Mouse (Mus musculus): ENCODE results near the gene S100a2. TPM values are rescaled to one million over a fixed set of nuclear protein-coding genes. Genes with fewer than 3 reads are reported as not detected.
A peak's percentile ranks its signal among the peaks of the same experiment; 100 is the strongest.

S100a2 gene
- total RNA-seq, 1 experiment from 2014 or later, result not detected

DNA sequence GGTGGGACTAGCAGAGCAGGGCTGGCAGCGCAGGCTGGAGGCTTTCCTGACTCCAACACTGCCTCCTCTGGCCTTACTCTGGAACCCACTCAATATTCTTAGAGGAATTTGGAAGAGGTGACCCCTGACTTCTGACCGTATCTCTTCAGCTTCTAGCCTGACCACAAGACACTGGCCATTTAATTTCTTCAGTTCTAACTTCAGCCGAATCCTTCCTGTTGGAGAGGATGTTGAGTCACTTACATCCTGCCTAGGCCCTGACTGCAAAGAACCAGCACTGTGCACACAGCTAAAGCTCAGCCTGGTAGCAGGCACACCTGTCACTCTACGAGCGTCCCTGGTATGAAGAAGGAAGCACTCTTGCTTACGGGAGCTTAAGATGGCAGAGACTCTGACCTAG lies 657 bp upstream of the S100a2 start:
- peak; percentile 23; the same call in 1 of the 2 replicates for ATAC-seq (ENCODE audit: extremely low read depth, insufficient number of reproducible peaks, low FRiP score, poor library complexity, severe bottlenecking)

DNA sequence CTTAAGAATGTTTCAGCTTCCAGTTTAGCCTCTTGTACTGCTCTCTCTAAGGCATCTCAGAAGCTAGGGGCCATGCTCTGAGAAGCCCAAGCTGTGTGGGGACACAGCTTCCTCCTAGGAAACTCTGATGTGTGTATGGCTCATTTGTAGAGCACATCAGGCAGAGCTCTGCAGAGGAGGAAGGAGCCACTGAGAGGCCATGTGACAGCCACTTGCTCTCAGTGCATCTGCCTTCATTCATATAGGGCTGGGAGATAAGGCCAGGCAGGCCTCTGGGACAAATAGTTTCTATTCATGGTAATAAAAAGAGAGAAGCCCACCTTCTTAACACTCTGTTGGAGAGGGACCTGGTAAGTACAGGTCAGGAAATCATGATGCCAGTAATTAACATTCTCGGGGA lies 4.4 kb downstream of the S100a2 start:
- ATAC-seq (ENCODE audit: extremely low read depth, insufficient number of reproducible peaks, low FRiP score, poor library complexity, severe bottlenecking), result no peak

DNA sequence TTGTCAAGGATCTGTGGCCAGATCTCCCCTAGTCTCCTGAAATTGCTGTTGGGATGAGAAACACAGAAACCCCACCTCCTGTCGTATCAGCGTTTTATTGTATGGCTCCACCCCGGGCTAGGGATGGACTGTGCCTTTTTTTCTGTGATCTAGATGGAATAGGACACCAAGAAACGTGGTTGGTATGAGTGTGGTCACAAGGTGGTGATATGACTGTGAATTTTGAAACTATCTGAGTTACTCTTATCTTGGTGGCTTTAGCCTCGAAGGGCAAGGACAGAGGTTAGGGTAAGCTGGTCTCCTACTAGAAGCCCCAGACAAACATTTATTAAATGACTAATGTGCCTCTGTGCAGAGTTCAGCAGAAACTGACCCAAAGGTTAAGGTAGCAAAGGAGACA lies 5.5 kb downstream of the S100a2 start:
- ATAC-seq (ENCODE audit: extremely low read depth, insufficient number of reproducible peaks, low FRiP score, poor library complexity, severe bottlenecking), result no peak

DNA sequence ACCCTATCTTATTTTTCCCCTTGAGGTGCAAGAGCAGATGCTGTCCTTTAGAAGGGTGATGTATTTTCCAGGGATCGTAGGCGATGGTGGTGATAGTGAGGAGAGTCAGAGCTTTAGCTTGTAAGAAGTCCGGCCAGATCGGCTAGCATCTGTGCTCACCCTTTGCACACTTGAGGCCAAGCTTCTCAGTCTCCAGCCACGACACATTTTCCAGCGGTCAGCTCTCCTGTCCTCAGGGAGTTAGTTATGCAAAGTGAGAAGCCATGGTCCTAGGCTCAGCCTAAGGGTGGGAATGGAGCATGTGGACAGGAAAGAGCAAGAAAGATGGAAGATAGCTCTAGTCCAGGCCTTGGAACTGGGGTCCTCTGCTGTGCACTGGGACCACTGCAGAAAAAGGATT lies 6.8 kb downstream of the S100a2 start:
- no peak for ATAC-seq (ENCODE audit: extremely low read depth, insufficient number of reproducible peaks, low FRiP score, poor library complexity, severe bottlenecking)

DNA sequence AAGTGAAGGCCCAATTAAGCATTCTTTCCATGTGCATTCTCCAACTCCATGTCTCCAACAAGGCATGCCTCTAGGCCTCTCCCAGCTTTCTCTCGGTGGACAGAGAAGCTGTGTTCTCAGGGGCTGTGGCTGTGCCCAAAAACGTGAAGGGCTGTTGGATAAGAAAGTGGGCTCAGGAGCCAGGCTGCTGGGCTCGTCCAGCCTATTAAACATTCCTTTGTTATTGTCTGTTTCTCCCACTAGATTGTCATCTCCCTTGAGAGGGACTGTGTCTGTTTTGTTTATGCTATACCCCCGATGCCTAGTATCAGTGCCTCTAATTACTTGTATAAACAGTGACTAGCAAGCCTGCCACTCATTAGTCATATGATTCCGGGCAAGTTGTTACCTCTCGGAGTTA lies 7.7 kb downstream of the S100a2 start:
- ATAC-seq (ENCODE audit: extremely low read depth, insufficient number of reproducible peaks, low FRiP score, poor library complexity, severe bottlenecking), result no peak

DNA sequence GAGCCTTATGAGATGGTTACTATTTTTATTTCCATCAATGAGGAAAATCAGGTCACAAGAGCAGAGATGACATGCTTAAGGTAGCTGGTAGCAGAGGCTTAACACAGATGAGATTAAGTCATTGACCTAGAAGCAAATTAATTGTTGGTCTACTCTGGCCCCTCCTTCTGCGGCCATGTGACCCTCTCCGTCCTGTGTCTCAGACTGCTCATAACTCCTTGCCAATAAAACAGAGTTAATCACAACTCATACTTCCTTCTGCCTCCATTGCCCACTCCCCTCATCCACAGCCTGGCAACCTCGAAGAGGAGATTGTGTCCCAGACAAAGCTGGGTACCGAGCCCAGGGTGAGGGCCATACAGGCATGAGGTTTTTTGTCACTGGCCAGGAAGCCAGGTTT lies 8.2 kb downstream of the S100a2 start:
- no peak for ATAC-seq (ENCODE audit: extremely low read depth, insufficient number of reproducible peaks, low FRiP score, poor library complexity, severe bottlenecking)

DNA sequence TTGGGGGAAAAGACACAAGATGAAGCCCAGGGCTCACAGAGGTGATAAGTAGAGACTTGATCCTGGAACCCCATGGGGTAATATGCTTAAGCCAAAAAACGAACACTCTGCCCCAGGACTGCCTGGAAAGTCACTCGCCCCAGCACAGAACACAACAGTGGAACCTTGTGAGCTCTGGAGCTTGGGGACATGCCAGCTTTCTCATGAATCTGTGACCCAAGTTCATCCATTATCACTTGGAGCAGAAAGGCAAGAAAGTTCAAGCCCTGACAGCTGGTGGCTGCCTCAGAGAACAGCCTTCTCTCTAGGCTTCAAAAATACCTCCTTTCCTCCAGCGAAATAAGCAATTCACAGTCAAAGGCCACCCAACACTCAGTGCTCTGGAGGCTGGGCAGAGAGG lies 9.4 kb downstream of the S100a2 start:
- ATAC-seq (ENCODE audit: extremely low read depth, insufficient number of reproducible peaks, low FRiP score, poor library complexity, severe bottlenecking), result no peak

DNA sequence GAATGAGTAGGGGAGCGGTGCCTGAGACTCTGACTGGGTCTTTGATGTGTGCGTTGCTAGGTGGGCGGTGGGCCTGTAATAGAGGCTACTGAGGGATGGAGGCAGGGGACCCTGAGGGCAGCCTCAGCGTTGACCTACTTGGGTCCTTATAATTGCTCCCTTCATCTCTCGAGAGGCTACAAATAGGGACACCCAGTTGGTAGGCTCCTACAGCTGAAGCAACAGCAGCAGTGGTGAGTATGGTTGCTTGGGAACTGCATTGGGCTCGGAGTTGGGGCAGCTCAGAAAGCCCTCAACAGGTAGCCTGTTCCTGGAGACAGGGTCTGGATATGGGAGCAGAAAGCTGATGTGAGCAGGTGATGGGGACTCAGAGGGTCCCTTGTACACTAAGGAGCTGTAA lies 10.0 kb downstream of the S100a2 start:
- no peak for ATAC-seq (ENCODE audit: extremely low read depth, insufficient number of reproducible peaks, low FRiP score, poor library complexity, severe bottlenecking)

DNA sequence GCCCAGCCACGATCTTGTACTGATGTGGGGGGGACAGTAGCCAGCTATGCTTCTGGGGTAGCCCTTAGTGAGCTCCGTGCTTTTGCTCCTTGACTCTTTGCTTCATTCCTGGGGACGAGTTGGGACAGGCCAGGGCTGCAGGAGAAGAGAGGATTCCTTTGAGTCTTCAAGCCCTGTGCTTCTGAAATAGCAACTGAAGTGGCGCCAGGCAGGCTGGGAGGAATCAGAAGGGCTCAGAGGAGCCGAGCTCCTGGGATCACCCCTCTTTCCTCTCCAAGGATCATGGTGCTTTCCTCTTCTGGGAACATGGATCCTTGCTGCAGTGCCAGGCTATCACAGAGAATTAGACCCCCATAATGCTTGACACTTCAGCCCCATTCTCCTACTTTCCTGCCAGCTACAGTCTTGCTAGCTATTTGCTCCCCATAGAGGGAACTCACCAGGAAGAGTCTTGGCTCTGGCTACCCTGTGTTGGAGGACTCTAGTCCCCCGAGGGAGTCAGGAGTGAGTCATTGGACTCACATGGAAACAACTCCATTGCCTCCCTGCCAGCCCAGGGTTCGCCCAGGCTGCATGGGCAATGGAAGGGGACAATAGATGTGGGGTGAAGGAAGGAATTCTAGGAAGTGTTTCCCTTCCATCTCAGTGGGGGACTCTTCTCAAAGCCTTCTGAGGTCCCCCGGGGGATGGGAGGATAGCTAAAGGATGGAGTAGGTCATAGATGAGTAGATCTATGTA lies 10.6 kb downstream of the S100a2 start:
- no peak for ATAC-seq (ENCODE audit: extremely low read depth, insufficient number of reproducible peaks, low FRiP score, poor library complexity, severe bottlenecking)

DNA sequence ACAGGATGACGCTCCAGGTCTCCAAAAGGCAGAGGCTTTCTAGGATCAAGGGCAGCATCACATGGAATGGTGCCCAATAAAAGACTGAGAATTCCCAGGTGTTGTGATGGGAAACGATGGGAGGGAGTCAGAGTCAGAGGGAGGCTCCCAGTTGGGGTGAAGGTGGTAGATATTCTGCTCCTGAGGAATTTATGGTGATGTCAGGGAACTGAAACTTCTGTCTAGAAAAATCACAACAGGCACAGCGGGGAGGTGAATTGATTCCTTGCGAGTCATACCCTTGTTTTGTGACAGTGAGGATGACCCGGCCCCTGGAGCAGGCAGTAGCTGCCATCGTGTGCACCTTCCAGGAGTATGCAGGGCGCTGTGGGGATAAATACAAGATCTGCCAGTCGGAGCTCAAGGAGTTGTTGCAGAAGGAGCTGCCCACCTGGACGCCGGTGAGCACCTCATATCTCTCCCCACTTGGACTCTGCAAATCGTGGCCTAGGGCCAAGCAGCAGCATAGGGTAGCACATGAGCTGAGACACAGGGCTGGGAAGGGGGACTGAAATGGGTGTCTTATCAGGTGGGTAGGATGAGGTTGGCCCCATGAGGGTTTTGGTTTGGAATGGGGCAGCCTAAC lies 11.6 kb downstream of the S100a2 start, which contains the start of gene Gm42674:
Gene Gm42674 (plus strand): TSS at position 419 of the 625 bp plus-strand sequence.
- ATAC-seq (ENCODE audit: extremely low read depth, insufficient number of reproducible peaks, low FRiP score, poor library complexity, severe bottlenecking), result no peak

DNA sequence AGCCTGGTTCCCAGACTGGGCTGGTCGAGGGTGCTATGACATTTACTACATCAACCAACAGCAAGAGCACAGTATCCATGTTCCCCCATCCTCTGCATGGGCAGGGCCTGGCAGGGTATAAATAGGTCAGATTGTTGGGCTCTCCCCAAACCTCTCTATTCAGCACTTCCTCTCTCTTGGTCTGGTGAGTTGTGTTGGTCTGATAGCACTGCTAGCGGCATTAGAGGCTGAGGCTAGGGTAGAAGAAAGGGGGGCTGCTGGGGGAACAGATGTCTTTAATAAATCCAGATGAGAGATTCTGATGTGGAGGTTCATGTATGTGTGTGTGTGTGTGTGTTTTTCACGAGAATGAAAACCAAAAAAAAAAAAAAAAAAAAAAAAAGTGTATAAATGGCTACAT lies 13.6 kb downstream of the S100a2 start, which contains the start of gene S100a4:
Gene S100a4 (plus strand): TSS at position 149 of the 400 bp plus-strand sequence.
- peak; percentile 47; the same call in 1 of the 2 replicates for ATAC-seq (ENCODE audit: extremely low read depth, insufficient number of reproducible peaks, low FRiP score, poor library complexity, severe bottlenecking)

DNA sequence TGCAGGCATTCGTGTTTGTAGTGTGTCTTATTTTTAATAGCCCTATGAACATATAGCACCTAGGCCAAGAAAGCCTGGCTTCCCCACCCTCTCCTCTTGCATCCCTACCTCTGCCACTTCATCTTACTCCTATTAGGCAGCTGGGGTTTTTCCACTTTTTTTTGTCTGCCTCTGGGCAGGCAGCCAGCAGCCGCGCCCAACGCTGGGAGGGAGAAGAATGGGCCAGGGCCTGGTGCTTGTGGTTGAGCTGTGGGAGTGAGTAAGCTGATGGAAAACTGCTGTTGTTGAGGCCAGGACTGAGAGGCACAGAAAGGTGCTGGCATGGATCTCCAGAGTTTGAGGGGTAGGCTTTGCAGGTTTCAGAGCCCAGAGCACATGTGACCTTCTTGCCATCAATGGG lies 14.4 kb downstream of the S100a2 start:
- ATAC-seq (ENCODE audit: extremely low read depth, insufficient number of reproducible peaks, low FRiP score, poor library complexity, severe bottlenecking), result no peak

DNA sequence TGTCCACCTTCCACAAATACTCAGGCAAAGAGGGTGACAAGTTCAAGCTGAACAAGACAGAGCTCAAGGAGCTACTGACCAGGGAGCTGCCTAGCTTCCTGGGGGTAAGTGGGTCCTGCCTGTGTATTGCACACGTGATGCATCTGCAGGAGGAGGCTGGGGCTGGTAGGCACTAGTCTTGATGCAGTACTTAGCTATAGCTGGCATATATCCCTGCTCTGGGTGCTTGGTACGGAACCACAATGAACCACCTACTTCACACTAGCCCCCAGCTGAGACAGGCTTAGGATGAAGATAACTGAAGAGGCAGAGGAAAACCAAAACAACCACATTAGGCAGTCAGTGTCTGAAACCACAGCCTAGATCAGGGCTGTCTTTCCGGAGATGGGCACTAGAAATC lies 15.0 kb downstream of the S100a2 start:
- no peak for ATAC-seq (ENCODE audit: extremely low read depth, insufficient number of reproducible peaks, low FRiP score, poor library complexity, severe bottlenecking)

DNA sequence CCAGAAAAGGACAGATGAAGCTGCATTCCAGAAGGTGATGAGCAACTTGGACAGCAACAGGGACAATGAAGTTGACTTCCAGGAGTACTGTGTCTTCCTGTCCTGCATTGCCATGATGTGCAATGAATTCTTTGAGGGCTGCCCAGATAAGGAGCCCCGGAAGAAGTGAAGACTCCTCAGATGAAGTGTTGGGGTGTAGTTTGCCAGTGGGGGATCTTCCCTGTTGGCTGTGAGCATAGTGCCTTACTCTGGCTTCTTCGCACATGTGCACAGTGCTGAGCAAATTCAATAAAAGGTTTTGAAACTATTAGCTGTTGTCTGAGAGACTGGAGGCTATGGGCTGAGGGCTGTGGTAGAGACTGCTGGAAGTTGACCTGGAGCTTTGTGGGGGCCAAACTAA lies 15.7 kb downstream of the S100a2 start:
- no peak for ATAC-seq (ENCODE audit: extremely low read depth, insufficient number of reproducible peaks, low FRiP score, poor library complexity, severe bottlenecking)

DNA sequence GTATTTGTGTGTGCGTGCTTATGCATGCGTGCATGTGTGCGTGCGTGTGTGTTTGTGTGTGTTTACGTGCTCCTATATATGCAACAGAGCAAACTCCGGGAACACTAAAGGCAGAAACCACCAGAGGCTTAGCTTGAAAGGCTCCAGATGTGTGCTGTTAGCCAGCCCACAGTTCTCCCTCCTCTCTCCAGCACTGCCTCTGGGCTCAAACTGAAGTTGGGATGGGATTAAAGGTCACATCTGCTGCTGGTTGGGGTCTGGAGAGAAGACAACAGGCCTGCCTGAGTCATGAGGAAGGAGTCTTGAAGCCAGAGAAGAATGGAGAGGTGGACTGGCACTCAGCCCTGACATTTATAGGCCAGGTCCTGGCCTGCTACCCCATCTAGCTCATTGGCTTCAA lies 16.1 kb downstream of the S100a2 start:
- ATAC-seq (ENCODE audit: extremely low read depth, insufficient number of reproducible peaks, low FRiP score, poor library complexity, severe bottlenecking), result no peak

DNA sequence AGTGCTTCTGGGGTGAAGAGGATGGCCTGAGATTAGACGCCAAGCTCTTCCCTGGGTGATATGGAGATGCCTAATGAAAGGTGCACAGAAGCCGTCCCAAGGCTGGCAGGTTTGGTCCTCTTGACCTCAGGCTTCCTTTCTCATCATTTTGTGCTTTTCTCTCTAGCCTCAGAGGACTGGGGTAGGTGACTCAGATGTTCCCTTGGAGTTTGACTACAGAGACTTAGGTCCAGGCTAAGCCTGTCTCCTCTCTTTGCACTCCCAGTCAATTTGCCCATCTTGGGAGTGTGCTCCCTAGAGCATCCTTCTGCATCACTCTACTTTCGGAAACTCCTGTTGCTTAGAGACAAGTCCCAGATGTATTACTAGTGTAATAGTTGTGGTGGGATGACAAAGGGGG lies 17.3 kb downstream of the S100a2 start:
- no peak for ATAC-seq (ENCODE audit: extremely low read depth, insufficient number of reproducible peaks, low FRiP score, poor library complexity, severe bottlenecking)

DNA sequence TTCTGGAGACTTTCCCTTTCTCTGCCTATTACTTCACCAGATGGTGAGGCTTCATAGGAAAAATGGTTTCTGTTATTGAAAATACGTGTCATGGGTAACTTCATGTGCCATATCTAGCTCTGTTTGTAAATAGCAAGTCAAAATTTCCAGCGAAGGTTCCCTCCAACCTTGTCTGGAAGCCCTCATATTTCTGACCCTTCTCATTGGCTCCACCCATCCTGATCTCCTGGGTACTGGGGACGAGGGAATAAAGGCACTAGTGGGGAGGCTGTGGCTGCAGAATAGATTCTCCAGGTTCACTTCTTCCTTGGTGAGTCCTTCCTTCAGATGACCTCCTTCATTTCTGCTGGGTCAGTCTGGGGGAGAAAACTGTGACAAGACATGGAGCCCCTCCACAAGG lies 18.2 kb downstream of the S100a2 start, which contains the start of gene S100a5:
Gene S100a5 (plus strand): TSS at position 301 of the 400 bp plus-strand sequence.
- no peak for ATAC-seq (ENCODE audit: extremely low read depth, insufficient number of reproducible peaks, low FRiP score, poor library complexity, severe bottlenecking)

DNA sequence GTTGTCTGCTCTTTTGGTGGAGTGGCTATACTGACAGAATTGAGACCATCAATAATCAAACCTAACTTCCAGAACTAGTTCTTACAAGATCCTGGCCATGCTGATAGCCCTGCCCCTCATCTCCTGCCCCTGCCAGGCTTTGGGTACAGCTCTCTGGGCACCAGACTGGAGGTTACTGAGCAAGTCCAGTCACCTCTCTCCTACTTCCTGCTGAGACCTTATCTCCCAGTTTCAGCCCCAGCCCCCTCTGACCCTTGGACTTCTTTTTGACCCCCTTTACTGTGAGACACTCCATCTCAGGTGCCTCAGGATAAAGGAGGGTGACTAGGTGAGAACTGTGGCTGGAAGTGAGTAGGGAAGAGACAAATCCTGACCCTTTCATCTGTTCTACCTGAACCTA lies 19.1 kb downstream of the S100a2 start:
- ATAC-seq (ENCODE audit: extremely low read depth, insufficient number of reproducible peaks, low FRiP score, poor library complexity, severe bottlenecking), result no peak

DNA sequence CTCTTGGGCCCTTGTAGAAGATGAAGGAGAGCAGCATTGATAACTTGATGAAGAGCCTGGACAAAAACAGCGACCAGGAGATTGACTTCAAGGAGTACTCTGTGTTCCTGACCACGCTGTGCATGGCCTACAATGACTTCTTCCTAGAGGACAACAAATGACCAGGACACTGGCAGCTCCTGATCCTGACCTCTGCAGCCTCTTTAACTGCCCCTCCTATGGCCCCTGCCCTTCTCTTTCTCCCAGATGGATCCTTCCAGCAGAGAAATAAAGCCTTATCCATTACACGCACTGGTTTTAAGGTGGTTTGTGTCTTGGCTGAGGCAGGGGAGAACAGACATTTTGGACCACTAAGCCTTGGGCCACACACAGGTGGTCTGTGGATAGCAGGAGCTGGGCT lies 21.4 kb downstream of the S100a2 start:
- ATAC-seq (ENCODE audit: extremely low read depth, insufficient number of reproducible peaks, low FRiP score, poor library complexity, severe bottlenecking), result no peak

DNA sequence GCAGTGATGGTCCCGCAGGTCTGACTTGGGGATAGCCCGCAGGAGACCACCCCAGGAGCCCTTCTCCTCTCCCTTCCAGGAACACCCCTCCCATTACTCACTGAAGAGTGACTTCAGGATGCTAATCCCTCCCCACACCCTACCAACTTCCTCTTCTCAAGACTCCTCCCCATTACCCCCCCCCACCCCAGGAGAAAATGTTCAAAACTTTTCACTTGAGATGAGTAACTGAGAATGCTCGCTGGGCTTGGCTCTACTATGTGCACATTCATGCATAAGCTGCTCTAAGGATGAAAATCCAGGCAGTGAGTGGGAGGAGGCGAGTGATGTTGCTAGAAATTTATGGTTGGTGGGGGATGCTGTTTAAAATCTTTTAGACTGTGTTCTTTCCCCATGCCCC lies 22.0 kb downstream of the S100a2 start:
- peak; percentile 42 for ATAC-seq (ENCODE audit: extremely low read depth, insufficient number of reproducible peaks, low FRiP score, poor library complexity, severe bottlenecking)

All from neutrophil, adult 5-6 weeks (primary cell).